Mouse (Mus musculus): Measurements from ENCODE around the gene Ulk4. TPM values are rescaled to one million over a fixed set of nuclear protein-coding genes. Genes with fewer than 3 reads are reported as not detected.

Gene Ulk4
- polyA plus RNA-seq, 1 experiment from 2014 or later = 213 TPM

GRCm38 (mm10) chr9:121192601-121193370 lies 84.2 kb downstream of the Ulk4 start:
- Histone ChIP-seq H3K4me3 (ENCODE audit: low read depth, low read length) (no peak overlapping the region), H3K4me1 (ENCODE audit: control insufficient read depth, insufficient read depth, low read length) (no peaks in the 10 kb centered on the region), H3K9ac (replicated peaks; ENCODE audit: low read length) (no peak overlapping the region), H3K4me2 (ENCODE audit: low read depth, low read length) (no peak overlapping the region), H3K36me3 (replicated peaks; ENCODE audit: control insufficient read depth, insufficient read depth, low read depth, low read length) (no peaks in the 10 kb centered on the region), H3K9me3 (replicated peaks; ENCODE audit: control insufficient read depth, low read length) (peaks cover 2% of the 10 kb centered on the region), H3K27me3 (ENCODE audit: control insufficient read depth, insufficient read depth, low read length) (no peaks in the 10 kb centered on the region), H3K27ac (replicated peaks; ENCODE audit: low read depth, low read length) (no peak overlapping the region)
- ATAC-seq (replicated peaks; ENCODE audit: insufficient number of reproducible peaks, low FRiP score, low TSS enrichment, low read depth) = no peak
- DNase-seq (ENCODE audit: low spot score) = no peak
- WGBS = 87% methylated on average over 26 of the region's 26 CpGs

- Histone ChIP-seq H3K27me3 (ENCODE audit: control insufficient read depth, insufficient read depth, low read length) (no peaks in the 10 kb centered on the region), H3K9ac (replicated peaks; ENCODE audit: low read length) (no peak overlapping the region), H3K27ac (replicated peaks; ENCODE audit: low read depth, low read length) (no peak overlapping the region), H3K9me3 (replicated peaks; ENCODE audit: control insufficient read depth, low read length) (0 out of 2 replicates have a peak, but pooled peaks cover 2% of the 10 kb centered on the region), H3K4me2 (ENCODE audit: low read depth, low read length) (no peak overlapping the region), H3K4me1 (ENCODE audit: control insufficient read depth, insufficient read depth, low read length) (no peaks in the 10 kb centered on the region), H3K36me3 (replicated peaks; ENCODE audit: control insufficient read depth, insufficient read depth, low read depth, low read length) (no peaks in the 10 kb centered on the region), H3K4me3 (ENCODE audit: low read depth, low read length) (no peak overlapping the region)
- 86% methylated on average over 8 of the region's 8 CpGs for WGBS
- ATAC-seq (replicated peaks; ENCODE audit: insufficient number of reproducible peaks, low FRiP score, low TSS enrichment, low read depth) (no peak), DNase-seq (ENCODE audit: low spot score) (no peak)
These were observed 89.2 kb downstream of the Ulk4 start for GRCm38 (mm10) chr9:121187811-121188210.

- H3K27me3 ChIP-seq (ENCODE audit: control insufficient read depth, insufficient read depth, low read length) = no peaks in the 10 kb centered on the region
- no peaks in the 10 kb centered on the region for H3K36me3 ChIP-seq (replicated peaks; ENCODE audit: control insufficient read depth, insufficient read depth, low read depth, low read length)
- no peaks in the 10 kb centered on the region for H3K4me1 ChIP-seq (ENCODE audit: control insufficient read depth, insufficient read depth, low read length)
- ATAC-seq (replicated peaks; ENCODE audit: insufficient number of reproducible peaks, low FRiP score, low TSS enrichment, low read depth) (no peak), DNase-seq (ENCODE audit: low spot score) (no peak)
- no peak overlapping the region for H3K4me2 ChIP-seq (ENCODE audit: low read depth, low read length)
- WGBS = 69% methylated on average over 6 of the region's 6 CpGs
- H3K27ac ChIP-seq (replicated peaks; ENCODE audit: low read depth, low read length) = no peak overlapping the region
- no peak overlapping the region for H3K9ac ChIP-seq (replicated peaks; ENCODE audit: low read length)
- H3K4me3 ChIP-seq (ENCODE audit: low read depth, low read length) = no peak overlapping the region
- no peaks in the 10 kb centered on the region for H3K9me3 ChIP-seq (replicated peaks; ENCODE audit: control insufficient read depth, low read length)
These were observed 91.2 kb downstream of the Ulk4 start for GRCm38 (mm10) chr9:121185796-121186195.

- H3K4me2 ChIP-seq (ENCODE audit: low read depth, low read length) = no peak overlapping the region
- no peak overlapping the region for H3K9ac ChIP-seq (replicated peaks; ENCODE audit: low read length)
- ATAC-seq (replicated peaks; ENCODE audit: insufficient number of reproducible peaks, low FRiP score, low TSS enrichment, low read depth) (no peak), DNase-seq (ENCODE audit: low spot score) (no peak)
- no peak overlapping the region for H3K27ac ChIP-seq (replicated peaks; ENCODE audit: low read depth, low read length)
- no peak overlapping the region for H3K4me3 ChIP-seq (ENCODE audit: low read depth, low read length)
- H3K9me3 ChIP-seq (replicated peaks; ENCODE audit: control insufficient read depth, low read length) = no peaks in the 10 kb centered on the region
- no peaks in the 10 kb centered on the region for H3K4me1 ChIP-seq (ENCODE audit: control insufficient read depth, insufficient read depth, low read length)
- WGBS = 93% methylated on average over 7 of the region's 7 CpGs
- no peaks in the 10 kb centered on the region for H3K36me3 ChIP-seq (replicated peaks; ENCODE audit: control insufficient read depth, insufficient read depth, low read depth, low read length)
- H3K27me3 ChIP-seq (ENCODE audit: control insufficient read depth, insufficient read depth, low read length) = no peaks in the 10 kb centered on the region
These were observed 100.6 kb downstream of the Ulk4 start for GRCm38 (mm10) chr9:121176350-121176749.

- no peak for ATAC-seq (replicated peaks; ENCODE audit: insufficient number of reproducible peaks, low FRiP score, low TSS enrichment, low read depth)
- no peak for DNase-seq (ENCODE audit: low spot score)
- WGBS = 86% methylated on average over 11 of the region's 11 CpGs
These were observed 101.8 kb downstream of the Ulk4 start for GRCm38 (mm10) chr9:121175201-121175600.

GRCm38 (mm10) chr9:121172123-121172522 lies 104.9 kb downstream of the Ulk4 start:
- no peak for ATAC-seq (replicated peaks; ENCODE audit: insufficient number of reproducible peaks, low FRiP score, low TSS enrichment, low read depth)
- Histone ChIP-seq H3K9me3 (replicated peaks; ENCODE audit: control insufficient read depth, low read length) (no peaks in the 10 kb centered on the region), H3K27ac (replicated peaks; ENCODE audit: low read depth, low read length) (no peak overlapping the region), H3K4me3 (ENCODE audit: low read depth, low read length) (no peak overlapping the region), H3K36me3 (replicated peaks; ENCODE audit: control insufficient read depth, insufficient read depth, low read depth, low read length) (no peaks in the 10 kb centered on the region), H3K9ac (replicated peaks; ENCODE audit: low read length) (no peak overlapping the region), H3K4me2 (ENCODE audit: low read depth, low read length) (no peak overlapping the region), H3K27me3 (ENCODE audit: control insufficient read depth, insufficient read depth, low read length) (no peaks in the 10 kb centered on the region), H3K4me1 (ENCODE audit: control insufficient read depth, insufficient read depth, low read length) (no peaks in the 10 kb centered on the region)
- no peak for DNase-seq (ENCODE audit: low spot score)
- 88% methylated on average over 6 of the region's 6 CpGs for WGBS

More at GRCm38 (mm10) chr9:121175201-121175600, 101.8 kb downstream of the Ulk4 start:
- Histone ChIP-seq H3K9ac (replicated peaks; ENCODE audit: low read length) (no peak overlapping the region), H3K36me3 (replicated peaks; ENCODE audit: control insufficient read depth, insufficient read depth, low read depth, low read length) (no peaks in the 10 kb centered on the region), H3K4me3 (ENCODE audit: low read depth, low read length) (no peak overlapping the region), H3K27ac (replicated peaks; ENCODE audit: low read depth, low read length) (no peak overlapping the region), H3K4me1 (ENCODE audit: control insufficient read depth, insufficient read depth, low read length) (no peaks in the 10 kb centered on the region), H3K27me3 (ENCODE audit: control insufficient read depth, insufficient read depth, low read length) (no peaks in the 10 kb centered on the region), H3K9me3 (replicated peaks; ENCODE audit: control insufficient read depth, low read length) (no peaks in the 10 kb centered on the region), H3K4me2 (ENCODE audit: low read depth, low read length) (no peak overlapping the region)

GRCm38 (mm10) chr9:121171609-121172008 lies 105.4 kb downstream of the Ulk4 start:
- no peaks in the 10 kb centered on the region for H3K4me1 ChIP-seq (ENCODE audit: control insufficient read depth, insufficient read depth, low read length)
- H3K4me2 ChIP-seq (ENCODE audit: low read depth, low read length) = no peak overlapping the region
- H3K27me3 ChIP-seq (ENCODE audit: control insufficient read depth, insufficient read depth, low read length) = no peaks in the 10 kb centered on the region
- H3K36me3 ChIP-seq (replicated peaks; ENCODE audit: control insufficient read depth, insufficient read depth, low read depth, low read length) = no peaks in the 10 kb centered on the region
- no peaks in the 10 kb centered on the region for H3K9me3 ChIP-seq (replicated peaks; ENCODE audit: control insufficient read depth, low read length)
- H3K9ac ChIP-seq (replicated peaks; ENCODE audit: low read length) = no peak overlapping the region
- 73% methylated on average over 6 of the region's 6 CpGs for WGBS
- ATAC-seq (replicated peaks; ENCODE audit: insufficient number of reproducible peaks, low FRiP score, low TSS enrichment, low read depth) (no peak), DNase-seq (ENCODE audit: low spot score) (no peak)
- no peak overlapping the region for H3K27ac ChIP-seq (replicated peaks; ENCODE audit: low read depth, low read length)
- no peak overlapping the region for H3K4me3 ChIP-seq (ENCODE audit: low read depth, low read length)

GRCm38 (mm10) chr9:121164607-121165006 lies 112.4 kb downstream of the Ulk4 start:
- H3K27ac ChIP-seq (replicated peaks; ENCODE audit: low read depth, low read length) = no peak overlapping the region
- no peaks in the 10 kb centered on the region for H3K27me3 ChIP-seq (ENCODE audit: control insufficient read depth, insufficient read depth, low read length)
- no peak overlapping the region for H3K9ac ChIP-seq (replicated peaks; ENCODE audit: low read length)
- no peaks in the 10 kb centered on the region for H3K36me3 ChIP-seq (replicated peaks; ENCODE audit: control insufficient read depth, insufficient read depth, low read depth, low read length)
- no peak overlapping the region for H3K4me3 ChIP-seq (ENCODE audit: low read depth, low read length)
- H3K4me2 ChIP-seq (ENCODE audit: low read depth, low read length) = no peak overlapping the region
- no peaks in the 10 kb centered on the region for H3K9me3 ChIP-seq (replicated peaks; ENCODE audit: control insufficient read depth, low read length)
- H3K4me1 ChIP-seq (ENCODE audit: control insufficient read depth, insufficient read depth, low read length) = no peaks in the 10 kb centered on the region
- ATAC-seq (replicated peaks; ENCODE audit: insufficient number of reproducible peaks, low FRiP score, low TSS enrichment, low read depth) = no peak
- DNase-seq (ENCODE audit: low spot score) = no peak
- 80% methylated on average over 7 of the region's 7 CpGs for WGBS
